Mouse (Mus musculus) megakaryocyte, adult 5-6 weeks (primary cell): ENCODE data around the gene Nudt14. TPM values are rescaled to one million over a fixed set of nuclear protein-coding genes. Genes with fewer than 3 reads are reported as not detected.

ENCODE experiments used
- ATAC-seq: 2 replicates; pipeline ENCODE4 v1.8.0; 2016; ENCODE audit warnings: mild to moderate bottlenecking, inconsistent platforms; ENCODE audit not compliant: poor library complexity, severe bottlenecking
- total RNA-seq, 2 experiments: library from RNA; stranded (forward) in 1 of 2; stranded (reverse) in 1 of 2; fragments of 153-499, 151-499 nt in 1 of 2; fragments of 221-1000, 200-1000 nt in 1 of 2; gene quantifications; 2 replicates each; pipeline versions ENCODE4 v1.2.3 to v1.2.4; 2015 to 2017

Nudt14 gene
- total RNA-seq (2015) = 9.7 and 10.5 TPM in 2 replicates
- total RNA-seq (2017) = 11.4 and 11.9 TPM in 2 replicates

DNA sequence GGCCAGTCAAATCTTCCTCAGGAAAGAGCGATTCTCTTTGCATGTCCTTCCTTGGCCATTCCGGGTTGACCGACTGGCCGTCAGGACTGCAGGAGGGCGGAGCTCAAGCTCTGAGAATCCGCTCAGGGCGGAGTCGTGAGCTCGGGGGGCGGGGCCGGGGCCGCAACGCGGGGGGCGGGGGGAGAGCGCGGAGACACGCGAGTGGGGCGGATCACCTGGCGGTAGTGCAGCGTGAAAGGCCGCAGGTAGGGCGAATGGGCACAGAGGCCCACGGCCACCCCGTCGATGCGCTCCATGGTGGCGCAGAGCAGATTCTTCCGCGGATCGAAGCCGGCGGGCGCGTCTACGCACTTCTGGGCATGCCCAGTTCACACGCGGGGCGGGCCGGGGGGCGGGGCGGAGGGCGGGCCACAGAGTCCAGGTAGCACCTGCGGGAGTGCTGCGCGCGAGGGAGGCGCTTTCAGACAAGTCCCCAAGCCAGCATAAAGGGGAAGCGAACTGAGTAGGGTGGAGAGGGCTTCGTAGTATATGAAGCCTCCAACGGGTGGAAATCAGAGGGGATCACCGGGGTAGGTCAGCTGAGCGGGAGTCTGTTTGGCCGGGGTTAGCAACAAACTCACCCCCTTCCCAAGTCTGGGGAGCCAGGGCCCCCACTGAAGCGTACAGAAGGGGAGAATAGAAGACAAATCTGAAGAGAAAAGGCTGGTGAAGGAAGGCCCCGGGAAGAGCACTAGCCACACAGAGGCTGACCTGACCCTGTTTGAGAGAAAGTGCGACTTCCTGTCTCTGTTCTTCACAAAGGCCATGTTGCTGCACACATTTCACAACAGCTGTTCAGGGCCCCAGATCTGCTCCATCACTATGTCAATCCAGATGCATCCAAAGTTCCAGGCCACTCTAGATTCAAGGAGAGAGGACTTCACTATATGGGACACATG is at the start of gene Nudt14:
TSS of gene Nudt14 (minus strand) at position 349 of the 938 bp plus-strand sequence.
- peak; percentile 75 for ATAC-seq

DNA sequence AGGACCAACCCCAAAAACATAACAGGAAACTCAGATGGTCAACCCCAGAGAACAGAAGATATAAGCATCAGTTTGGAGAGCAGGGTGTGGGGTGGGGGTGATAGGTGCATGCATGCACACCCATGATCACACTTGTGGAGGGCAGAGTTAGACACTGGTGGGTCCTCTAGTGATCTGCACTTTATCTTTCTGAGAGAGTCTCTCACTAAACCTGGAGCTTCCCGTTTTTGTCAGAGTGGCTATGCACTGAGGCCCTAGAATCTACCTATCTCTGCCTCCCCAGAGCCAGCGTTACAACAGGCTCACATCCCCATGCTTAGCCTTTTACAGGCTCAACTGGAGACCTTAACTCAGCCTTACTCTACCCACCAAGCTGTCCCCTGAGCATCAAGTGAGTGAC is 49.5 kb upstream of the Nudt14 start:
- peak; percentile 33; the same call in 1 of the 2 replicates for ATAC-seq

DNA sequence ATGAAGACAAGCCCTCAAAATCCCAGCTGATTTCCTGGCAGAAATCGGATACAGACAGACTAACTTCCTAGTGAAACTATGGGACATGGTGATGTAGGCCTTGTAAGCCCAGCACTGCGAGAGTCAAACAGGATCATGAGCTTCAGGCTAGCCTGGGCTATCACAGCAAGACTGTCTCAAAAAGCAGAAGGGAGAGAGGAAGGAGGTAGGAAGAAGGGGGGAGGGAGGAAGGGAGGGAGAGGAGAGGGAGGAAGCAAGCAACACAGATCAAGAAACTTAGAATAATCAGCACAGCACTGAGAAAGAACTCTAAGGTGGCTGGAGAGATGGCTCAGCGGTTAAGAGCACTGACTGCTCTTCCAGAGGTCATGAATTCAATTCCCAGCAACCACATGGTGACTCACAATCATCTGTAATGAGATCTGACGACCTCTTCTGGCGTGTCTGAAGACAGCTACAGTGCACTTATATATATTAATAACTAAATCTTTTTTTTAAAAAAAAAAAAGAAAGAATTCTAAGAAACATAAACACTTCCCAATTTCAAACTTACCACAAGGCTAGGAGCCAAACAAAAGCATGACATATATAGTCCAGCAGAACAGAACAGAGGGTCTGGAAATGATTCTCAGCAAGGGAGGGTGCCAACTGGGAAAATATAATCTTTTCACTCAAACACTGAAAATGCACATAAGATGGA is 48.9 kb upstream of the Nudt14 start:
- no peak for ATAC-seq

DNA sequence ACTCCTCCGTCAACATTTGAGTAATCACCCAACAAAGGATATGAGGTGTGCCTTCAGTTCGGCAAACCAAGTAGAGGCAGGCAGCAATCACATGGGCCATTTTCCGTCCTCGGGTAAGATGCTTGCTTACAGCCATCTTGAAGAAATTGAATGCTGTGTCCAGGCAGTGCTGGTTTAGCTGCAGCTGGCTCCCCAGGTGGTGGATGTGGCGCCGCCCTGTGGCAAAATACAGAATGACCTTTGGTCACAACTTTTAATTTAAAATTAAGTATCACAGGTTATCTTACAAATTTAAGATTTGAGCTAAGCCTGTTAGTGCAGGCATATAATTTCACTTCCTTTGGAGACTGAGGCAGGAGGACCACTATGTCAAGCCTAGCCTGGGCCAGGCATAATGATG is 46.0 kb upstream of the Nudt14 start:
- no peak for ATAC-seq

DNA sequence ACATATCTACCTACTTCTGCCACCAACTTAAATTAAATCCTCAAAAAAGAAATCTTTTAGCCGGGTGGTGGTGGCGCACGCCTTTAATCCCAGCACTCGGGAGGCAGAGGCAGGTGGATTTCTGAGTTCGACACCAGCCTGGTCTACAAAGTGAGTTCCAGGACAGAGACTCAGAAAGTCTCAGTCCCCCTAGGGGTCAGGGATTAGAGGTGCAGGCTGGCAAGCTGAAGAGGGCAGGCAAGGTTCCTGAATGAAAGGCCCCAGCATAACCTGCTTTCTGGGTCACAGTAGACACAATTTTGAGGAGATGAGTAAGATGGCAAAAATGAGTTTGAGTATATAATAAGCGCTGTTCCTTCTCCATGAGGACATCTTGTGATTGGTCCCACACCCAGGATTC is 43.4 kb upstream of the Nudt14 start:
- ATAC-seq = peak; percentile 66

DNA sequence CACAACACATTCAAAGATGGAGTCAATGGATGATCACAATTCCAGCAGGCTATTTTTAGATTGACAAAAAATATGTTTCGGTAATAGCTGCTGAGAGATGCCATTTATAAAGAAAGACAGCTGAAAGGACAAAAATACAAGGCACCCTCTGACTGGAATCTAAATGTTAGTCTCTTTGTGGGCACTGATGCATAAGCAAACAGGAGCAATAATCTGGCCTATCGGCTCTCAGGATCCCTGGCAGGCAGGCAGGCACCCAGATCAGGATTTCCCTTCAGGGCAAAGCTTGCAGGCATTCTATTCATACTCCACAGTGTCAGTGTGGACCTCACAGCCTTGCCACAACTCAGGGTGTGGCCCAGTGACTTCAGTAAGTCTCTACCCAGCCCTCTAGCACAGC is 40.1 kb upstream of the Nudt14 start:
- no peak for ATAC-seq

DNA sequence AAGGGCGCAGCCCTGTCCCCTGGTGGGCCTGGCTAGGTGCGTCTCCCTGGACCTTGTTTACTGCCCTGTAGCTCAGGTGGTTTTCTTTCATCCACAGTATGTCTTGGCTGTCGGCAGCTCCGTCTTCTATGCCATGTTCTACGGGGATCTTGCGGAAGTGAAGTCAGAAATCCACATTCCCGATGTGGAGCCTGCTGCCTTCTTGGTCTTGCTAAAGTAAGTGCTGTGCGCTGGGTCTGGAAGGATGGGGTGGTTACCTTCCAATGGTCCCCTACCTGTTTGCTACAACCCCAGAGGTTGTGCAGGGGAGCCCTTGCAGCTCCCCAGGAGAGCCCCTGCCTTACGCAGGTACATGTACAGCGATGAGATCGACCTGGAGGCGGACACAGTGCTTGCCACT is 35.2 kb upstream of the Nudt14 start:
- no peak for ATAC-seq

DNA sequence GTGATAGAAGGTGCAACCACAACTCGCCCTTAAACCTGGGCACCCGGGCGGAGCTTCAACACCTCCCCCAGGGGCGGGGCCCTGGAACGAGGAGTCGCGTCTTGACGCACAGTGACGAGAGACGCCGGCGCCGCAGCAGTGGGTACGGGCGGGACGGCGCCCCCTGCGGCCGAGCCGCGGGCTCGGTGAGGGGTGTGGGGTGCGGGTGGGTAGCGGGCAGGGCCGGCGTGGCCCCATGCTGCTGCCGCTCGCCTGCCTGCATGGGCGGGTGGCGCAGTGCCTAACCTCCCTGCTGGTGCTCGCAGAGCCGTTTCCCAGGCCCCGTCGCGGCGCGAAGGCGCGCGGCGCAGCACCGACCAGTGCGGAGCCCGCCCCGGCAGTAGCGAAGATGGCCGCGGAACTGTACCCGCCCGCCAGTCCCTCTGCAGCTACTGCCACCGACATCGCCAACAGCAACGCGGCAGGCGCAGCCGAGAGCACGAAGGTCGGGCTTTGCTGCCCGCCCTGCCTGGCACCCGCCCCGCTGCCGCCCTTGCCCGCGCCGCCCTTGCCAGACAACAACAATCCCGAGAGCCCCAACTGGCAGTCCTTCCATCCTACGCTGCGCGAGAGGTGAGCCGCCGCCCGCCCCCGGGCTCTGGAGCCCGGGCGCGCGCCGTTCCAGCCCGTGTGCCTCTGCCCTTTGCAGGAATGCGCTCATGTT is 34.6 kb upstream of the Nudt14 start, which contains the start of gene Btbd6:
TSS of gene Btbd6 (plus strand) at position 112 of the 703 bp plus-strand sequence.
- ATAC-seq = peak; percentile 96

DNA sequence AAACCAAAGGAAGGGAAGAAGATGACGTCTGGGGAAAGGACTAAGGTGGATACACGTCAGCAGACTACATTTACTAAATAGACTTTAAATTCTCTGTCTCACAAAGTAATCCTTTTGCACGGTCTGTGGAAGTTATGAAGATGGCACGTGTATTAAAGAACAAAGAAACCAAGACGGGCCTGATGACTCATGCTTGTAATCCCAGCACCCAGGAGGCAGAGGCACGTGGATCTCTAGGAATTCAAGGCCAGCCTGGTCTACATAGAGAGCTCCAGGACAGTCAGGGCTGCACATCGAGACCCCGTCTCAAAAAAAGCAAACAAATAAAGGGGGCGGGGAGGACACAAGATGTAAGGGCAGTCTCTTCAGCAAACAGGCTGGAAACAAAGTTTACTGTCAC is 32.8 kb upstream of the Nudt14 start:
- ATAC-seq = no peak

DNA sequence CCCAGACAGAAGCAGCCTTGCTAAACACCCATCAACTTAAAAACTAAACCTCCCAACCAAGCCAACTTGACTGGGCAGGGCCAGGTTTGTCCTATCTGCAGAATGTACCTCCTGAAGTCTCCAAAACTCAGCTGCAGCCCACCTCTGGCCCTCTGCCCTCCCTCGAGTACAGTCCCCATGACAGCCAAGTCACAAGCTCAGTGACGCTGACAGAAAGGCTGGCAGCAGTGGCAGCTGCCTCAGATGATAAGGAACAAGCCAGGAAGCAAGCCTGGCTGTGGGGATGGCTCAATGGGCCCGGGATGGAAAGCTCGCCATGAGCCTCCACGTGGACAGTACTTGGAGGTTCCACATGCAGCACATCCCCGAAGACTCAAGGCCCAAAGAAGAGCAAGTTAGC is 27.7 kb upstream of the Nudt14 start:
- no peak for ATAC-seq

DNA sequence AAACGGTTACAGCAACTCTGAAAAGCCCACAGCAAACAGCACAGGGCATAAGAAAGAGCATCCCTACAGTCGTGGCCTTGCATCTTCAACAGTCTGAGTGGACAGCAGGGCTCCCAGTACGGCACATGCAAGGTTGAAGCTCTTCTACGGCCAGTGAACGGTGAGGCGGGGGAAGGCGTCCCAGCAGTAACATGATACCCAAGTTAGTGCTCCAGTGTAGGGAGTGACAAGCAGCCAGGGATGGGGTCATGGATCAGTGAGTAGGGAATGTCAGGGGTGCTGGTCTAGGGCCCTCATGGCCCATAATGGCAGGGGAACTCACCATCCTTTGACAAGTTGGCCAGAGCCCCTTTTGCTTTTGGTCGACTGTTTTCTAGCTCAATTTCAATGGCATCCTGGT is 27.0 kb upstream of the Nudt14 start:
- no peak for ATAC-seq

DNA sequence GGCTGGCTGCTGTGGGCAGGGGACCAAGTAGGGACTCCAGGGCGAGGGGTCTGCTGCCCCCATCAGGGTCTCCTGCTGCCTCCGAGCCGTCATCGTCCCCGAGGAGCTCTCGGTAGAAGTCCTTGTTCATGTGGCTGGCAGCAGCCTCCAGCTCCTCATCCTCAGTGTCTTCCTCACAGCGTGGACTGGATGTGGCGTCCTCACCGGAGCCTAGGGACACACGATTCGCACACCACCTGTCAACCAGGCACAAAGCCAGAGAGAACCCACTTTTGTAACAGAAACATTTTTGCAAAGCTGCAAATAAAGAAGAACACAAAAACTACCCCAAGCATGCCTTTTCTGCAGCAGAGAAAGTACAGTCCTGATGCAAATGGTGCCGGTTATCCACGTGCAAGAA is 23.9 kb upstream of the Nudt14 start:
- ATAC-seq = no peak

DNA sequence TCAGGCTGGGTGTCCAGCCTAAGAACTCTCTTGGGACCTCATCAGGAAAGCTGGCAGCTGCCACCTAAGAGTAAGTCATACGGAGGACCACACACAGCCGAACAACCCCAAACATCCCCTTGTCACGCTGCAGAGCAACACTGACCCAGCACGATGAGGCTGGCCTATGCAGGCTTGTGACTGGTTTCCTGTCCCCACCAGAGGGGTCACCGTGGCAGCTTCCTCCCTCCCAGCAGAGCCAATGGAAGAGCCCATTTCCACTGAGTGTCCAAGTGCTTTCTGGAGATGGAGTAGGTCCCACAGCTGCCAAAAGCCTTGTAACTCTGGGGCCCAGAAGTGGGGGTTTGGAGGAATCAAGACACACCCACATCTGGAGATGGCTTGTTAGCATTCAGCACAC is 19.9 kb upstream of the Nudt14 start:
- no peak for ATAC-seq

DNA sequence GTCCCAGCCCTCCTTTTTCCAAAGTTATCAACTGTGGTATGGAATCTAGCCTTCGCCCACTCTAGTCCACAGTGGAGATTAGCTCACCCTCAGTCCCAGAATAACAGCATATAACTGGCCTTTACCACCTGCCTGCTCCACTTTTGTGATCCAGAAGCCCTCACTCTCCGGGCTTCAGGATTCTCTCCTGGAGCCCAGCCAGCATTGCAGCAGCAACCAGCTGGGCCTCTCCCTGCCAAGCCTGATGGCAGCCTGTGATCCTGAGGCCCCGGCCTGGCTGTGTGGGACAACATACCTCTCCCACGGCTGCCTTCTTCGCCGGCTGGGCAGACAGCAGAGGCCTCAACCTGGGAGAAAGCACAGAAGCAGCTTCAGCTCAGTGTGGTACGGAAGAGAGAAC is 19.5 kb upstream of the Nudt14 start:
- no peak for ATAC-seq

DNA sequence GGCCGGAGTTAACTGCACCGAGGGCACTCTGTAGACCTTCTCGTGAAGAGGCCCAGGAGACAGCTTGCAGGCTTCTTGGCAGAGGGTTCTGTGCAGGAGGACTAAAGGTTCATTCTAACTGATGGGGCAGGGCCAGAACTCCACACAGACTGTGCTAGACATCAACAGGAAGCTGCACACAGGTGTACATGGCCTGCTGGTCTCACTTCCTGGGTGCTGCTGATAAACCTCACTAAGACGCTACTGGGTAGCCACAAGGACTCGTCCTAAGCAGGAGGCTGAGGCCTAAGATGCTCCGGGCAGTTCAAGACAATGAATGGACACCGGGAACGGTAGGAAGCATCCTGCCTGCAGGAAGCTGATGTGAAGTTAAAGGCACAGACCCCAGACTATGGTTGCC is 17.5 kb upstream of the Nudt14 start:
- ATAC-seq = no peak

DNA sequence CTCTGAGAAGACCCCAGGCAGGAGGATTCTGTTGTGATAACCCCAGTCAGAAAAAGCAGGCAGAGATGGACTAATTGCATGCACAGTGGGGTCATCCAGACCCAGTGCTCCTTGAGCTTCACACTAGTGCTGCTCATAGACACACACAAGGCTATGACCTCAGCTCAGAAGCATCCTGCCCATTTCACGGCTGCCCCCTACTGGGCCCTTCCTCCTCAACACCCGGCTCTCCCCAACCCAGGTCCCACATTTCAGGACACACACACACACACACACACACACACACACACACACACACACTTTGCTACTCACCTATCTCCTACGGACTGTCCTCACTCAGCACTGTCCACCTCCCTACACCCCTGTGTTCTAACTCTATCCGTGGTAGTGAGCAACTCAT is 16.4 kb upstream of the Nudt14 start:
- ATAC-seq = peak; percentile 46

DNA sequence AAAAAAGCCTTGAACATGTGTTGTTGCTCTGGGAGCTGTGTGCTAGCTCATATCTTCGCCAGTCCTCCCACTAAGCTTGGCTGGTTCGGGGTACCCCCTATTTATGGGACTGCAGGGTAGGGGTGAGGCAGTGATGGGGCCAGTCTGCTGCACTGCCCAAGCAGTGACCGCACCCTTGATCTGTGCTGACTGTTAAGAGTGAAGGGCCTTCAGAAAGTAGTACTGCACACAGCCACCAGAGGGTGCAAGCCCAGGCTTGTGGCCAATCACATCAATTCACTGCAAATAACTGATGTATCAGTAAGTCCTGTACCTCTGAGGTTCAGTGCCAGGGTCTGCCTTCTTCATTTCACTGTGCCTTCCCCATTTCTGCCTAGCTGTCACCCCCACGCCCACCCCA is 13.9 kb upstream of the Nudt14 start:
- ATAC-seq = peak; percentile 80

DNA sequence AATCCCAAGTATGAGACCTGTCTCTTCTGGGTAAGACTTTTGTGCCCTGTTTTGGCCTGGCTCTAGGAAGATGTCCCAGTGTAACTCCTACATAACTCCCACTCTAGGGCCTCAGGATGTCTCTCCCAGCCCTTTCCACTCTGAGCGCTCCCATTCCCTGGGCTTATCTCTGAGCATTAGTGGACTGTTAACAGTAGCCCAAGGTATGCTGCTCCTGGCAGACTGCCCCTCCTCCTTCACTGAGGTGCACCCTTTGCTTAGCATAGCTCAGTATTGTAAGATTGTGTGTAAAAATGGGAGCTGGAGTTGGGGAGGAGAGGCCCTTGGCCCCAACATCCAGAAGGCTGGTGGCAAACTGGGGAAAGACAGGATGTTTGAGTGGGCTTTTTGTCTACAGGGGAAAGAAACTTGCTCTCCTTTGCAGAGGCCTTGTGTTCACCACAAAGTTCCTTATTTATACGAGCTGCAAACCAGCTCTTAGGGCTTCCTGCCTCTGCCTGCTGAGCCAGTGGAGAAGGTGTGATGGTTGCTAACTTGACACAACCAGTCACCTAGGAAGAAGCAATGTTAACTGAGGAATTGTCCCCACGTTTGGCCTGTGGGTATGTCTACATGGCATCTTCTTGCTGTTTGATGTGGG is 11.1 kb upstream of the Nudt14 start:
- no peak for ATAC-seq

DNA sequence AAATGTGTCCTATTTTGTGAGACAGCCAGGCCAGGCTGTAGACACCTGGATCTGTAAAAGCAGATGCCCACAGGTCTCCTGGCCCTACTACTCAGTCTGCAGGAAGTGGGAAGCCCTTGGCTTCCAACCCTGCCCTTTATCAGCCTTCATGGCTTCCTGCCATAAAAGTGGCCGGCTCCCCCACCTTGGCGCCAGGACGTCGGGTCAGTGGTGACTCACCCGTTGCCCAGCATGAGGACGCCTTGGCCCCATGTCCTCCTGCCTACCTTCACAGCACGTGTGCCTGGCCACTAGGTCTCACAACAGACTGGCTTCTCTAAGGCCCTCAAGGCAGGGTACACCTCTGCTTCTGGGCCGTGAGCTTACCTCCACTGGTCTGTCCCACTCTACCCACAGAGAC is 10.5 kb upstream of the Nudt14 start:
- no peak for ATAC-seq

DNA sequence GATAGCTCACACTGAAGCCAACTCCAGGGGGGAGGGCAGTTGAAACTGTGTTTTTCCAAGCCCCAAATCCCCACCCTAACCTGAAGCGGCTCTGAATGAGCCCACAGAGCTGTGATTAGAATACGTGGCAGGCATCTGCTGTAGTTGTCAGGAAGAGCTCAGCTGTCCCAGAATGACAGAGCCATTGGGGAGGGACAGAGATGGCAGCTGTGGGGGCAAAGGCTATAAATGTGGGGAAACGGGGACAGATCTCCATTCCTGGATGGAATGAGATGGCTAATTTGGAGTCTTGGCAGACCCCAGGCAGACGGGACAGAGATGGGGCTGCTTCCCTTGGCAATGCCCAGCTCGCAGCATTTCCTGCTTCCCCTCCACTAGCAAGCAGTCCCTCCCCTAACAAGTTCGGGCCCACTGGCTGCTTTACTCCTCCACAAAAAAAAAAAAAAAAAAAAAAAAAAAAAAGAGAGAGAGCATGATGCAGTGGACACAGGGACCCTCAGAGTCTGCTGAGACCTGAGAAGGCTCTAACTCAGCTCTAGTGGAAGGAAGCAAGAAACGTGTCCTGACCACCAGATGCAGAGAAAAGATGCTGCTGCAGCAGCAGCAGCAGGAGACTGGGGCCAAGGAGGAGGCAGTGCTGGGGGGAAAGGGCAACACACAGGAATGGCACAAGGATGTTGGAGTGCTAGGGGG is 9.4 kb upstream of the Nudt14 start:
- ATAC-seq = no peak
